Comparison of ENCODE assay signal across 9 mouse cellular contexts in the genomic region with DNA sequence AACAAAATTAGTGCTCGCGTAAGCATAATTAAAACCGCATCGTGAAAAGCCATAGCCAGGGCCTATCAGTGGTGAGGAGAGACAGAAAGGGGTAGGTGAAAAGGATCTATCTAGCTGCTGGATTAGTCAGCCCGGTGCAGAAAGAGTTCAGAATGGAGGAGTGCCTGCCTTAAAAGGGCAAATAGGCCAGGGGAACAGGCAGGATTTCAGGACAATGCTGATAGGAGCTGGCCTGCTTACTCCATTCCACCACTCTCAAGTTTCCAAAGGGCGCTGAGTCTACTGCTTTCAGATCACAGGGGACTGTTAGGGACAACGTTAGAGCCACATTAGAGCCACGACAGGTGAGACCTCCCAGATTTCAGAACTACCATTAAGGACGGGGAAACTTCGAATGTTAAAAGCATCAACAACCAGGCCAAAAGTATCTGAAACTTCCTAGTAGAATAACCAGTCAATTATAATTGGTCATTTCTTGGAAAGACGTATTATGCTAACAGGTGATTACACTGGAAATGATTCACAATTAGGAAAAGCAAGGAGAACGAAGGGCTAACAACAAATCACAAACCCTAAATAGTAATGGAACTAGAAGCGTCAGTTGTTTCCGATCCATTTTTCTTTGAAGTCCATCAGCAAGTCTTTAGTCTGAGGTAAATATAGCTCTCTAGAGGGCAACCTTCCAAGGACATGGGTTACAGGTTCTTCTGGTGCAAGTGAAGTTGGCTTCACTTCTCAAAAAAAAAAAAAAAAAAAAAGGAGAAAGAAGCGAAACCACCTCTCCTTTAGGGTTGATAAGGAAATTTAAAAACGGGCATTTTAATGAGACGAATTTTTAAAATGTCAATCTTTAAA. TPM values are rescaled to one million over a fixed set of nuclear protein-coding genes. Genes with fewer than 3 reads are reported as not detected.
DNase-seq lines count a peak whose midpoint lies in the region; ATAC-seq and TF ChIP-seq lines count a peak whose summit lies in the region.
"Had no signal": no experiment of that assay in that cellular context is flagged by ENCODE, and none has a peak within 500 bp of the region (broad histone marks: within the 10 kb centered on the region; RNA-seq: fewer than 3 reads in every experiment).

No protein-coding gene starts in this region.

- H3K4me3 ChIP-seq in kidney, embryonic 14.5 days (ENCODE audit: low read length), result peak overlapping the region; percentile 80
- H3K4me3 ChIP-seq in brown adipose tissue, adult 24 weeks (ENCODE audit: insufficient read depth, low read depth, low read length), result peak overlapping the region; percentile 86
- peak overlapping the region; percentile 96 for H3K4me3 ChIP-seq in heart, embryonic 15.5 days
- peak overlapping the region in 1 of 2 experiments; percentile 60; a peak in 3 of 4 replicates for H3K4me3 ChIP-seq in liver, embryonic 14.5 days (ENCODE audit: insufficient read depth in 1 of 2, low read depth in 2 of 2, low read length in 2 of 2)
- peak overlapping the region; percentile 74 for H3K4me3 ChIP-seq in stomach, embryonic 15.5 days (replicated peaks)

- no peak for TF ChIP-seq EP300 in liver, embryonic 14.5 days (IDR thresholded peaks at IDR 0.05; ENCODE audit: low read depth)

- H3K9ac ChIP-seq in kidney, embryonic 14.5 days (ENCODE audit: low read depth, low read length), result peak overlapping the region; percentile 84
- H3K9ac ChIP-seq in heart, embryonic 15.5 days, result peak overlapping the region; percentile 97
- no peak overlapping the region for H3K9ac ChIP-seq in liver, embryonic 14.5 days (replicated peaks)
- no peak overlapping the region for H3K9ac ChIP-seq in stomach, embryonic 15.5 days

- no peaks in the 10 kb centered on the region for H3K4me1 ChIP-seq in kidney, embryonic 14.5 days (ENCODE audit: control insufficient read depth, insufficient read depth, low read length)
- H3K4me1 ChIP-seq in brown adipose tissue, adult 24 weeks (ENCODE audit: control insufficient read depth, insufficient read depth, insufficient read length, low read length), result peaks cover 28% of the 10 kb centered on the region; the same call in 1 of the 2 replicates
- H3K4me1 ChIP-seq in heart, embryonic 15.5 days (replicated peaks), result peaks cover 30% of the 10 kb centered on the region
- no peaks in the 10 kb centered on the region for H3K4me1 ChIP-seq in liver, embryonic 14.5 days (replicated peaks; ENCODE audit: control insufficient read depth in 2 of 2, insufficient read depth in 2 of 2, low read length in 1 of 2)
- peaks cover 7% of the 10 kb centered on the region; the same call in 1 of the 2 replicates for H3K4me1 ChIP-seq in stomach, embryonic 15.5 days

- no peaks in the 10 kb centered on the region for H3K27me3 ChIP-seq in kidney, embryonic 14.5 days (ENCODE audit: control insufficient read depth, insufficient read depth, low read length)
- H3K27me3 ChIP-seq in heart, embryonic 15.5 days, result no peaks in the 10 kb centered on the region
- H3K27me3 ChIP-seq in liver, embryonic 14.5 days (ENCODE audit: control insufficient read depth, insufficient read depth, low read length), result peaks cover 23% of the 10 kb centered on the region
- no peaks in the 10 kb centered on the region for H3K27me3 ChIP-seq in stomach, embryonic 15.5 days (replicated peaks)
- H3K27me3 ChIP-seq: Patski had no signal

- WGBS in kidney, embryonic 14.5 days, result 19% methylated on average over 17 of the region's 17 CpGs
- WGBS in heart, embryonic 15.5 days, result 9% methylated on average over 17 of the region's 17 CpGs
- 32% methylated on average over 17 of the region's 17 CpGs for WGBS in liver, embryonic 14.5 days (ENCODE audit: insufficient replicate concordance)
- WGBS in stomach, embryonic 15.5 days, result 17% methylated on average over 17 of the region's 17 CpGs

- TF ChIP-seq CTCF in liver, embryonic 14.5 days (IDR thresholded peaks at IDR 0.05; ENCODE audit: low read depth), result no peak

- no peaks in the 10 kb centered on the region for H3K36me3 ChIP-seq in kidney, embryonic 14.5 days (ENCODE audit: control insufficient read depth, insufficient read depth, low read length)
- H3K36me3 ChIP-seq in heart, embryonic 15.5 days, result no peaks in the 10 kb centered on the region
- H3K36me3 ChIP-seq in liver, embryonic 14.5 days (replicated peaks; ENCODE audit: control insufficient read depth, insufficient read depth, low read depth), result no peaks in the 10 kb centered on the region
- H3K36me3 ChIP-seq in stomach, embryonic 15.5 days, result no peaks in the 10 kb centered on the region

- peak overlapping the region; percentile 60 for H3K4me2 ChIP-seq in kidney, embryonic 14.5 days (replicated peaks; ENCODE audit: low read depth, low read length)
- H3K4me2 ChIP-seq in heart, embryonic 15.5 days, result peak overlapping the region; percentile 64
- peak overlapping the region; percentile 64 for H3K4me2 ChIP-seq in liver, embryonic 14.5 days (ENCODE audit: low read depth)
- H3K4me2 ChIP-seq in stomach, embryonic 15.5 days, result peak overlapping the region; percentile 56

- no peaks in the 10 kb centered on the region; the same call in 1 of the 2 replicates for H3K9me3 ChIP-seq in kidney, embryonic 14.5 days (ENCODE audit: control insufficient read depth, low read length)
- H3K9me3 ChIP-seq in heart, embryonic 15.5 days (replicated peaks), result no peaks in the 10 kb centered on the region
- no peaks in the 10 kb centered on the region for H3K9me3 ChIP-seq in liver, embryonic 14.5 days (ENCODE audit: control insufficient read depth, low read length)
- H3K9me3 ChIP-seq in stomach, embryonic 15.5 days, result no peaks in the 10 kb centered on the region

- 0 out of 2 replicates have a peak, but pooled peaks have one; percentile 12 for ATAC-seq in kidney, embryonic 14.5 days (ENCODE audit: low FRiP score, low TSS enrichment)
- no peak for ATAC-seq in heart, embryonic 15.5 days (replicated peaks; ENCODE audit: insufficient number of reproducible peaks, insufficient read depth, low FRiP score, low read depth)
- ATAC-seq in liver, embryonic 14.5 days (ENCODE audit: insufficient read depth), result no peak
- ATAC-seq in stomach, embryonic 15.5 days (ENCODE audit: insufficient read depth, low FRiP score, low read depth), result no peak

- peak overlapping the region; percentile 93; the same call in 1 of the 2 replicates for H3K27ac ChIP-seq in kidney, embryonic 14.5 days (ENCODE audit: low read depth, low read length)
- peak overlapping the region; percentile 75 for H3K27ac ChIP-seq in brown adipose tissue, adult 24 weeks (replicated peaks; ENCODE audit: low read depth, low read length)
- peak overlapping the region; percentile 98 for H3K27ac ChIP-seq in heart, embryonic 15.5 days
- H3K27ac ChIP-seq in liver, embryonic 14.5 days, result no peak overlapping the region
- H3K27ac ChIP-seq in stomach, embryonic 15.5 days, result peak overlapping the region; percentile 91; the same call in 1 of the 2 replicates

- DNase-seq in kidney, adult 8-10 months, result no peak
- DNase-seq in liver, embryonic 14.5 days (ENCODE audit: low read depth in 3 of 3, low spot score in 3 of 3), result no peak
- no peak for DNase-seq in frontal cortex, postnatal 25 days (ENCODE audit: low spot score in 2 of 2)
- DNase-seq in urinary bladder, postnatal 4 days (ENCODE audit: low spot score in 2 of 2), result no peak

RNA-seq across cellular contexts. Expression of a gene that starts 1.1 kb away (rescaled TPM):
- 11.8 and 12.7 TPM in 2 replicates for polyA plus RNA-seq in kidney, embryonic 14.5 days (2014; fragmentation: Nextera tagmentation; extraction: Ambion mirVana)
- 6.9 and 9.4 TPM in 2 replicates for polyA plus RNA-seq in brown adipose tissue, adult 24 weeks (2012; ENCODE audit: insufficient read depth, insufficient read length, missing spikeins)
- polyA plus RNA-seq in heart, embryonic 15.5 days (2015; fragmentation: Nextera tagmentation; extraction: Ambion mirVana), result 10.6 and 11.3 TPM in 2 replicates
- polyA plus RNA-seq in liver, embryonic 14.5 days (2012; rRNA removed), result 0.35 and 0.55 TPM in 2 replicates
- polyA plus RNA-seq in liver, embryonic 14.5 days (2014; fragmentation: Nextera tagmentation; extraction: Ambion mirVana), result 0.75 and 0.86 TPM in 2 replicates
- polyA plus RNA-seq in stomach, embryonic 15.5 days (2015; fragmentation: Nextera tagmentation; extraction: Ambion mirVana), result 8.2 and 10.5 TPM in 2 replicates

RNA-seq across cellular contexts. Expression of a gene that starts 39.6 kb away (rescaled TPM):
- 42.0 and 44.2 TPM in 2 replicates for polyA plus RNA-seq in kidney, embryonic 14.5 days (2014; fragmentation: Nextera tagmentation; extraction: Ambion mirVana)
- 10.2 and 11.6 TPM in 2 replicates for polyA plus RNA-seq in brown adipose tissue, adult 24 weeks (2012; ENCODE audit: insufficient read depth, insufficient read length, missing spikeins)
- polyA plus RNA-seq in heart, embryonic 15.5 days (2015; fragmentation: Nextera tagmentation; extraction: Ambion mirVana), result 19.2 and 22.2 TPM in 2 replicates
- polyA plus RNA-seq in liver, embryonic 14.5 days (2012; rRNA removed), result 0.88 and 1.4 TPM in 2 replicates
- polyA plus RNA-seq in liver, embryonic 14.5 days (2014; fragmentation: Nextera tagmentation; extraction: Ambion mirVana), result 3.1 and 3.7 TPM in 2 replicates
- polyA plus RNA-seq in stomach, embryonic 15.5 days (2015; fragmentation: Nextera tagmentation; extraction: Ambion mirVana), result 24.6 and 25.6 TPM in 2 replicates

Comparison
In these comparisons a context has a peak if more than half of its experiments do, and no peak if none do; other contexts are left out.
1. H3K9ac ChIP-seq: peak in kidney, embryonic 14.5 days (single experiment) and heart, embryonic 15.5 days (single experiment); none in liver, embryonic 14.5 days (single experiment) and stomach, embryonic 15.5 days (single experiment).
2. Peak in every context shown above with its lines, with median percentiles within 50 percentile points of each other: H3K4me2 ChIP-seq.